Mouse (Mus musculus) liver, embryonic 14.5 days (tissue): ENCODE results near the gene Rpp25. TPM values are rescaled to one million over a fixed set of nuclear protein-coding genes. Genes with fewer than 3 reads are reported as not detected.

ENCODE experiments used
- ATAC-seq: fragments of 200-750 bp; cut with Nextera tagmentation; 2 replicates; pipeline ENCODE4 v1.8.0; 2017; ENCODE audit warnings: moderate number of reproducible peaks, mild to moderate bottlenecking, moderate library complexity; ENCODE audit not compliant: insufficient read depth
- DNase-seq, 3 experiments: peaks; one replicate each; pipeline ENCODE4 v3.0.0-alpha.2; 2012 to 2013; ENCODE audit warnings: low read depth in 3 of 3, low spot score in 3 of 3
- H3K27ac ChIP-seq: fragments of 300-500 bp; sonication (generic); 2 replicates; pipeline ENCODE4 v1.5.1; 2014; ENCODE audit warnings: moderate library complexity, mild to moderate bottlenecking, control low read depth, inconsistent platforms
- H3K27me3 ChIP-seq: fragments of 300-500 bp; sonication (generic); 2 replicates; pipeline ENCODE4 v1.6.1; 2014; ENCODE audit warnings: mild to moderate bottlenecking, low read length, moderate library complexity; ENCODE audit not compliant: control insufficient read depth, insufficient read depth
- H3K36me3 ChIP-seq: fragments of 300-500 bp; sonication (generic); replicated peaks from 2 replicates; pipeline ENCODE4 v1.6.1; 2014; ENCODE audit warnings: low read depth; ENCODE audit not compliant: control insufficient read depth, insufficient read depth
- H3K4me1 ChIP-seq, 2 experiments: fragments of 200-500 bp in 1 of 2; fragments of 300-500 bp in 1 of 2; sonication (generic) in 1 of 2; replicated peaks; 2 replicates each; pipeline ENCODE4 v1.6.1; 2012 to 2014; ENCODE audit warnings: antibody characterized with exemption in 1 of 2, inconsistent platforms in 1 of 2, low read length in 1 of 2; ENCODE audit not compliant: control insufficient read depth in 2 of 2, insufficient read depth in 2 of 2
- H3K4me2 ChIP-seq: fragments of 300-500 bp; sonication (generic); 2 replicates; pipeline ENCODE4 v1.6.1; 2014; ENCODE audit warnings: low read depth, mild to moderate bottlenecking, control low read depth, moderate library complexity
- H3K4me3 ChIP-seq, 2 experiments: fragments of 200-500 bp in 1 of 2; fragments of 300-500 bp in 1 of 2; sonication (generic) in 1 of 2; 2 replicates each; pipeline ENCODE4 v1.5.1; 2012 to 2014; ENCODE audit warnings: low read depth in 2 of 2, low read length in 2 of 2, mild to moderate bottlenecking in 2 of 2, control low read depth in 1 of 2, inconsistent platforms in 1 of 2, moderate library complexity in 1 of 2; ENCODE audit not compliant: insufficient read depth in 1 of 2
- H3K9ac ChIP-seq: fragments of 300-500 bp; sonication (generic); replicated peaks from 2 replicates; pipeline ENCODE4 v1.6.1; 2014; ENCODE audit warnings: mild to moderate bottlenecking, control low read depth, moderate library complexity
- H3K9me3 ChIP-seq: fragments of 300-500 bp; sonication (generic); 2 replicates; pipeline ENCODE4 v1.6.1; 2016; ENCODE audit warnings: low read length, mixed read lengths; ENCODE audit not compliant: control insufficient read depth
- CTCF ChIP-seq: IDR thresholded peaks from 2 replicates; pipeline ENCODE4 v1.5.1; 2016; ENCODE audit warnings: antibody characterized with exemption, low read depth, control low read depth
- EP300 ChIP-seq: IDR thresholded peaks from 2 replicates; pipeline ENCODE4 v1.6.1; 2016; ENCODE audit warnings: antibody characterized with exemption, low read depth
- WGBS: fragments of 180-500 bp; shearing (Covaris S2); extraction: QIAGEN DNeasy Blood & Tissue Kit; methylation state at CpG from one replicate; pipeline ENCODE4 v1.1.7; 2014; ENCODE audit not compliant: insufficient replicate concordance; 5-methylcytosine and 5-hydroxymethylcytosine counted together
- polyA plus RNA-seq, 2 experiments: library from polyadenylated mRNA; depleted of rRNA in 1 of 2; stranded (reverse) in 1 of 2; unstranded in 1 of 2; fragments of >200 nt; fragmentation: Nextera tagmentation in 1 of 2; extraction: Ambion mirVana in 1 of 2; gene quantifications; 2 replicates each; pipeline versions ENCODE4 v1.2.1 to v1.2.3; 2012 to 2014

Gene Rpp25
- polyA plus RNA-seq, 2 experiments: 0.18 to 0.39 TPM

GRCm38 (mm10) chr9:57494970-57495369 lies 8.9 kb upstream of the Rpp25 start:
- H3K36me3 ChIP-seq: no peaks in the 10 kb centered on the region
- H3K4me1 ChIP-seq: 0 out of 4 replicates have a peak, but pooled peaks cover 0 to 1% of the 10 kb centered on the region in 2 experiments
- H3K9ac ChIP-seq: no peak overlapping the region
- H3K9me3 ChIP-seq: no peaks in the 10 kb centered on the region; the same call in 1 of the 2 replicates
- no peak overlapping the region for H3K4me2 ChIP-seq
- no peak for ATAC-seq
- peaks cover 11% of the 10 kb centered on the region for H3K27me3 ChIP-seq
- no peak overlapping the region for H3K4me3 ChIP-seq
- DNase-seq: no peak
- H3K27ac ChIP-seq: no peak overlapping the region
- TF ChIP-seq CTCF (no peak), EP300 (no peak)

GRCm38 (mm10) chr9:57497236-57497635 lies 6.6 kb upstream of the Rpp25 start:
- DNase-seq: no peak
- Histone ChIP-seq H3K9ac (no peak overlapping the region), H3K4me3 (no peak overlapping the region), H3K4me2 (no peak overlapping the region), H3K27me3 (peaks cover 34% of the 10 kb centered on the region), H3K27ac (no peak overlapping the region), H3K9me3 (no peaks in the 10 kb centered on the region), H3K4me1 (0 out of 4 replicates have a peak, but pooled peaks cover 0 to 1% of the 10 kb centered on the region in 2 experiments), H3K36me3 (no peaks in the 10 kb centered on the region)
- TF ChIP-seq EP300 (no peak), CTCF (no peak)
- WGBS: 42% methylated on average over 5 of the region's 5 CpGs
- no peak for ATAC-seq

GRCm38 (mm10) chr9:57498536-57498935 lies 5.3 kb upstream of the Rpp25 start:
- H3K27me3 ChIP-seq: peaks cover 47% of the 10 kb centered on the region
- no peak overlapping the region for H3K4me2 ChIP-seq
- TF ChIP-seq EP300: no peak
- no peak for TF ChIP-seq CTCF
- DNase-seq (no peak), ATAC-seq (no peak)
- no peak overlapping the region for H3K4me3 ChIP-seq
- no peak overlapping the region for H3K9ac ChIP-seq
- no peaks in the 10 kb centered on the region for H3K36me3 ChIP-seq
- no peak overlapping the region for H3K27ac ChIP-seq
- 0 out of 4 replicates have a peak, but pooled peaks cover 0 to 1% of the 10 kb centered on the region in 2 experiments for H3K4me1 ChIP-seq
- 57% methylated on average over 7 of the region's 7 CpGs for WGBS
- no peaks in the 10 kb centered on the region for H3K9me3 ChIP-seq

- Histone ChIP-seq H3K9ac (no peak overlapping the region), H3K9me3 (no peaks in the 10 kb centered on the region), H3K27ac (no peak overlapping the region), H3K27me3 (peaks cover 71% of the 10 kb centered on the region), H3K4me3 (no peak overlapping the region), H3K4me2 (no peak overlapping the region), H3K4me1 (peaks cover 10 to 15% of the 10 kb centered on the region in 2 experiments), H3K36me3 (no peaks in the 10 kb centered on the region)
- TF ChIP-seq EP300 (no peak), CTCF (no peak)
- ATAC-seq: no peak
- 13% methylated on average over 13 of the region's 13 CpGs for WGBS
- DNase-seq: no peak
Measured at GRCm38 (mm10) chr9:57501452-57501851, 2.4 kb upstream of the Rpp25 start.

- no peak for TF ChIP-seq EP300
- TF ChIP-seq CTCF: no peak
- Histone ChIP-seq H3K36me3 (no peaks in the 10 kb centered on the region), H3K27ac (no peak overlapping the region), H3K4me2 (no peak overlapping the region), H3K27me3 (peaks cover 73% of the 10 kb centered on the region), H3K4me3 (no peak overlapping the region), H3K4me1 (peaks cover 12 to 16% of the 10 kb centered on the region in 2 experiments), H3K9ac (no peak overlapping the region), H3K9me3 (no peaks in the 10 kb centered on the region)
- ATAC-seq: no peak
- 2% methylated on average over 20 of the region's 20 CpGs for WGBS
- DNase-seq: no peak
Measured at GRCm38 (mm10) chr9:57501861-57502260, 2.0 kb upstream of the Rpp25 start.
